Mouse (Mus musculus) inflammation-experienced regulatory T-cells, adult 6 months (primary cell): ENCODE data around the gene Tmem164. TPM values are rescaled to one million over a fixed set of nuclear protein-coding genes. Genes with fewer than 3 reads are reported as not detected.

Experiments
- ATAC-seq: one replicate; pipeline ENCODE4 v1.8.0; 2017
- polyA plus RNA-seq, 3 experiments: library from polyadenylated mRNA; unstranded; fragments of 100-300 nt; shearing (Covaris generic); gene quantifications; one replicate each; pipeline ENCODE4 v1.2.1; 2017

Gene Tmem164
- polyA plus RNA-seq, 3 experiments from 2014 or later: 15.3 to 19.7 (median 18.9) TPM

DNA sequence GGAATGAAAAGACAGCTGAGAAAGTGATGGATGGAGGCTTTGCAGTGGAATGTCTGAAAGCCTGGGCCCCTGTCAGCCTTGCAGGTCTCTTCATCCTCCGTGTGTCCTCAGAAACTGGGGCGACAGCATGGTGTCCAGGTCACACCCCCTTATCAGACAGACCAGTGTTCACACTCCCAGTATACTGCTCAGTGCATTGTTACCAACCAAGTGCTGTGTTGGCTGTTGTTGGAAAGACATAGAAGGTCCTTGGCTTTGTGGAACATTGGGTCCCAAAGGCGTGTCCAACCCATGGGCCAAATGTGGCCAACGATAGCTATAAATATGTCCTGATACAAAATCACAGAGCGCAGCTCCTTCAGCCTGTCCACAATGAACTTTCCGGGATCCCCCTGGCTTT is 149.4 kb downstream of the Tmem164 start:
- no peak for ATAC-seq

DNA sequence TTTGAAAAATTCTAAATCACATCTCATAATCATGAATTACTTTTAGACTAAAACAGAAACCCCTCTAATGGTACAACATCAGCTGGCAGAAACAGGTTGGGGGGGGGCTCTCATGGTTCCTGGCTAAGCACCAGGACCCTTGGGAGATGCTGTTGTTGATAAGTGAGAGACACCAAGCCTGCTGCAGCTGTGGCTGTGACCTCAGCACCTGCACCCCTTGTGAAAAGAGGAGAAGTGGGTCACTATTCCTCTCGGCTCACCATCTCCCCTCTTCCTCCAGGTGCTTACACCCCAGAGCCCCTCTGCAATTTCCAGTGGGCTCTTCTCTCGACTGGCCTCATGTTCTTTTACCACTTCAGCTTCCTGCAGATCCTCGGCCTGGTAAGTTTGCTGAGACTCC is 151.0 kb downstream of the Tmem164 start:
- no peak for ATAC-seq

DNA sequence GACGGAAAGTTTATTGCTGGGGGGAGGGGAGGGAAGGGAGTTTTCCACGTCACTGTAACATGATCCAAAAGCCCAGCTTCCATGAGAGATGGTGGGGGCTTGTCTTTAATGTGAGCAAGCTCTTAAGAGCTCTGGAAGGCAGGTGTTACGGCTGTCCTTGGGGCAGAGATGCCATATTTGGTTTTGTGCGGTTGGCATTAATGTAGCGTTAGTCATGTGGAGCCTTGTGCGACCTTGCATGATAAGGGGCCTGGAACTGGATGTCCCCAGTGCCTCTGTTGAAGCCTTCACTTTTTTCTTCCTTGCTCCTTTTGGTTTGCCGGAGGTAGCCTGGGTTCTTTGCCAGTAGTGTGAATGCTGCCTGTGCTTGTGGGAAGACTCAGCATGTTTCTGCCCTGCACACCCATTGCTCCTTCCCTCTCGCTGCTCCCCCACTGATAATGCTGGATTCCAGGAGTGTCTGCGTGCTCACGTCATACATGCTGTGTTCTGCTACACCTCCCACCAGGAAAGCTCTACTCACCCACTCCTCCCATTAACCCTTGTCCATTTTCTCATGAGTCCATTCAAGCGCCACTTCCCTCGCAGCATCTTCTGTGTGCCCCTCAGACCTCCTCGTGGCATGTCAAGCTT is 152.1 kb downstream of the Tmem164 start:
- ATAC-seq: no peak

DNA sequence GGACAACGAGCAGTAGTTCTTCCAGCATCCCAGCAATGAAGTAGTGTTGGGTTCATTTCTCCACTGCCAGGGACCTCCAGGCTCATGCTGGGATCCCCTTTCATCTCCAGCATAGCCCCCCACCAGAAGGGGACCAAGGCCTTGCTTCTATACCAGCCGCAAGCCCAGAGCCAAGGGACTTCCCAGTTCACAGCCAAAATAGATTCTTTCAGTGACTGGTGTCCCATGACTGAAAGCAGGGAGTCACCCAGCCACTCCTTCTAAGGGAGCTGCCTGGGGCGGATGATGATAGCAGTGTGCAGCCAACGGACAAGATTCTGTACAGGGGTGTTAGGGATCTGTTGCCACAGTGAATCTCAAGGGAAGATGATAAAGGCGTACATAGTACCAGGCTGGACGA is 153.6 kb downstream of the Tmem164 start:
- no peak for ATAC-seq

DNA sequence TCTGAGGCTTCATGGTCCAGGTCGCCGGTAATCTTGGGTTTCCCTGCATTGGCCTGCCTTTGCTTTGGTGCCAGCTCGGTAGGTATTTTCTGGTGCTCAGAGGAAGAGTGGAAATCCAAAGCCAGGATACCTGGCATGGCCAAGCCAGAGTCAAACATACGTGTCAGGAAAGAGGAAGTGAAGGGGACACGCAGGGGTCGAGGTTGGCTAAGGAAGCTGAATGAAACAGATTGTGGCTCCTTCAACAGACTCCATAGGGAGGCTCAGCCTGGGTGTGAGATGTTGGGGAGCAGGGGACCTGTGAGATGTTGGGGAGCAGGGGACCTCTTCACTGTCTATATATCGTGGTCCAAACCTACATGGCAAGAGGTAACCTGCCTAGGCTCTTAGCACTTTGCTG is 155.2 kb downstream of the Tmem164 start:
- no peak for ATAC-seq

DNA sequence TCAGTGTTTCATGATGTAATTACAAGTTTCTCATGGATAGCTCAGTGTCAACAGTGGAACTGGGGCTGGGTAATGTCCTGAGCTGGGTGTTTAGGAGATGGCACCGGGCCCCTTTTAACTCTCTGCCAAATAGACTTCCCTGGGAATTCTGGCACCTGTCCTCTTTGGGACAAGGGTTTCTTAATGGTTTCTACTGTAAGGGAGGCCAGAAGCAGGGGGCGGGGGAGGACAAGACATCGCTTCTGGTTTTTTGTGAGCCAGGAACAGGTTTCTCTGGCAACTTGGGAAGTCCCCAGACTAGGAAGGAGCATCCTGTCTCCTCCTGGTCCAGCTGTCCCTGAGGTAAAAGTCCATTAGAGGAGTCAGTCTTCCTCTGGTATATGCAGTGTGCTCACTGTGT is 156.1 kb downstream of the Tmem164 start:
- no peak for ATAC-seq

DNA sequence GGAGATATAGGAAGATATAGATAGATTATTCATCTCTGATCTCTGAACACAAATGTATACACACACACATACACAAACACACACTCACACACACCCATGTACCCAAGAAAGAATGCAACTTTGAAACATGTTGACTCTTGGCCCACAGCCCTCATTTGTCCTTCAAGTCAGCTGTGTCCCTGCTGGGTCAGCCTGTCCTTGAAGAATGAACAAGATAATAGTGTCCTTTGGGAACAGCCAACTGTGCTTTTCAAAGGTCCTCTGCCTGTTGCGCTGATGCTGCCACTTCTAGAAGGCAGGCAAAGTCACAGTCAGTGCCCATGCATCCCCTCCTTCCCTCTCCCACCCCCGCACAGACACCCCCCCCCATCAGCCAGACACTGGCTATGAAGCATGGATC is 157.6 kb downstream of the Tmem164 start:
- no peak for ATAC-seq

DNA sequence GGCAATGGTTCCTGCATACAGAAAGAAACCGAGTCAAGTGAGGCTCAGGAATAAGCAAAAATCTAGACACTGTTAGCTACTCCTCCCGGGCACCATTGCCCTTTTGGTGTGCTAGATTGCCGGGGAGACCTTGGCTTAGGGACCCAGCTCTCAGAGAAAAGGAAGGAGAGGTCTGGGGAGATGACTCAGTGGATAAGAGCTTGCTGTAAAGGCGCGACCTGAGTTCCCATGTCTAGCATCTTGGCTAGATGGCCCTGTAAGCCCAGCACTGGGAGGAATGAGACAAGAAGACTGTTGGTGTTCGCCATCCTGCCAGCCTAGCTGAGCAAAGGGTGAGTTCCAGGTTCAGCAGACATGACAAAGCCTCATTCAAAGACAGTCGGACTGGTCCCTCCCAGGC is 158.2 kb downstream of the Tmem164 start:
- ATAC-seq: no peak

DNA sequence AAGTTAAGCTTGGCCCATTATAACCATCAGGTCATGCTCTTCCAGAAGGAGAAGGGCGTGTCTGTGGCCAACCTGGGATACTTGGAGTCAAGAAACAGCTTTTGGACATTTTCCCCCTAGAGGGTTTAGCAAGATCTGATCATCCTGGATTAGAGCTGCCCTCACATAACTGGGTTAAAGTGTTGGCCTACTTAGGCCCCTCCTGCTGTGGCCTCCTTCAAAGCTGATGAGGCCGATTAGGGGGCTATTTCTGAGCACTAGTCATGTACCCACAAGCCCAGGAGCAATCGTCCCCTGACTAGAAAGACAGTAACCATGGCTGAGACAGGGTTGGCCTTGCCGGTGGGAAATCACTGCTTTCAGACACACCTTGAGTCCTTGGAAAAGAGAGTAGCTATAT is 160.7 kb downstream of the Tmem164 start:
- no peak for ATAC-seq

DNA sequence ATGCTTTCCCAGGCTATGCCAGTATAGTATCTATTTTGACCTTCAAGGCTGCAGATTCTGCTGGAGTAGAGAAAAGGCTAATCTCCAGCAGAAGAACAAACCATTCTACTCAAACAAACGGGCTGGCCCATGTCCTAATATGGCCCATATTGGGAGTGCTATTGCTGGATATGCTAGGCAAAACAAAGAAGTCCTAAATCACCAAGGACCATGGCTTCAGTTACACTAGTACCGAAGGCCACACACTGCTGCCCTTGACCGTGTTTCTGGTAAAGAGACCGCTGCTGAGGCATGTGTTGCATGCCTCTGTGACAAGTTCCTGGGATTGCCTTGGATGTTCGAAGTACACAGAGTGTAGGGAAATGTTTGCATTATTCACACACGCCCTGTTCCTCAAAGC is 165.1 kb downstream of the Tmem164 start:
- ATAC-seq: no peak

DNA sequence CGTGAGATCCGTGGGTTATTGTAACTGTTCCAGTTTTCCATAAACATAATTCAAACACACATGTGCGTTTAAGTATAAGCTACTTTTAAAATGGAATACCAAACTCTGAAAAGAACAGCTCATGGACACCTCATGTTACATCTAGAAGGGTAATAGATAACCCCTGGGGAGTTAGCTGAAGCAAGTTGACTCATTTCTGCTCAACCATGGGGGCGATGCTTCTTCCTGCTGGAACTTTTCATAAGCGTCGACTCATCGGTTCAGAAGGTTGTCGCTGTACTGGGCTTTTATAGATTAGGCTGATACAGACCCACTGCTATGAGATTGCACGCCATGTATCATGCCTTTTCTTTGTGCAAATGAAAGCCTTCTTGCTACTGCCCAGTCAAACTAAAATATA is 166.8 kb downstream of the Tmem164 start:
- no peak for ATAC-seq

DNA sequence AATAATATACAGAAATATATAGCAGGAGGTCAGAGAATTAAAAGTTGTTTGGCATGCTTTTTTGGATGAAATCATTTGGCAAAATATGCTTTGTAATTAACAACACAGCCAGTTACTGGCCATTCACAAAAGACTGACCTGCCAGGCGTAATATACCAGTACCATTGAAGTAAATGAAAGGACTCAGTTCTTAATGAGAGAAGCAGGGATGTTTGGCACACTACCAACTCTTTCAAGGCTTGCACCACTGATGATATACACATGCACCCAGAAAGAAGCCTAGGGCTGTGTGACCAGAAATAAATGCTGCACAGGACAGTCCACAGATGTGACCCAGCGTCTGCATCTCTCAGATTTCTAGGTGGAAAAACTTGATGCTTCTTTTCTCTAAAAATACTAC is 188.6 kb downstream of the Tmem164 start:
- ATAC-seq: no peak

DNA sequence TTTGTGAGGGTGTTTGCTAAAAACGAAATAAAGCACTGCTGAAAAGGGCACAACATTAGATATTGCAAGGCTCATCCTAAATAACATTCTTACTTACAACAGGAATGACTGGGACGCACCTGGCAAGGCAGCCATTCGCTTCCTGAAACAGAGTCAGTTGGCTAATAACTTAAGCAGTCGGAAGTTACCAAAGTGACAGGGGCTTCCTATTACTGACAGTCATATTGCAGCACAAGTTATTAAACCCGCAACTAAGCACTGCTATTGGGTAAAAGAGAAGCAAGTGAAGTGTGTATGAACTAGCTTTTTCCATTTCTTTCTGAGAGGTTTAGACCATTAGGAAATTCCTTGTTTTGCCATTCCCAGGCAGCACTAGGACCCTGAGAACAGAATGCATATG is 201.0 kb downstream of the Tmem164 start:
- ATAC-seq: no peak

DNA sequence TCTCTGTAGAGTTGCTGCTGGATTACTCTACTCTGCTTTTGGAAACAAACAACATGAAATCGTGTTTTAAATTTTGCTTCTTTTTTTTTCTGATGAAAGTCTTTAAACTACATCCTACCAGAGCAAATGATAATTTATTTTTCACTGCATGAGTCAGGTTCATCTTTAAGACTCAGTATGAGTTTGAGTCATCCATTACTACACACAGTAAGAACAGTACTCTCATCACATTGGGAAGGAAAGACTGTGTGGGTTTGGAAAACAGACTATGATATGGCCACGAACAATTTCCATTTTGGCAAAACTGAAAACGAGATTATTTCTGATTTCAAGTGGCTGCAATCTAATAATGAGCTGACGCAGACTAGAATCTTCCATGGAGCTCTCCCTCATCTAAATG is 202.4 kb downstream of the Tmem164 start:
- peak; percentile 84 for ATAC-seq

DNA sequence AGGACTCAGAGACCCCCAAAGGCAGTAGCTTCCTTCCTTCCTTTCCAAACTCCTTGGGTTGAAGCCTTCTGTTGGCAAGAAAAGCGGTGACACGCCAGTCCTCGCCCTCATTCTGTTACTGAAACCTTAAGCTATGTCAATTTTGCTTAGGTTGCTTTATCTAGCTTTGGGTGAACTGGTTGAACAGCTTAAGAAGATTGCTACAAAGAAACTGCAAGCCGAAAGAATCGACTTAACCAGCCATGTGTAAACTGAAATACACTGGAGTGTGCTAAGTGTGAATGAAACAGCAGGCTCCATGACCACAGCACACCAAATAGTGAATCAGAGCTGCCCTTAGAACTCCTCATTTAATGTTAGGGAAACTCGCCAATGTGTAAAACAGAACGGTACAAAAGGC is 204.8 kb downstream of the Tmem164 start:
- no peak for ATAC-seq
